Mouse (Mus musculus) midbrain, postnatal 0 days (tissue): ENCODE measurements around the gene Lama5. TPM values are rescaled to one million over a fixed set of nuclear protein-coding genes. Genes with fewer than 3 reads are reported as not detected.

ENCODE experiments used
- ATAC-seq: fragments of 200-750 bp; cut with Nextera tagmentation; 2 replicates; pipeline ENCODE4 v1.8.0; 2017; ENCODE audit warnings: moderate number of reproducible peaks, mild to moderate bottlenecking, moderate TSS enrichment, moderate library complexity; ENCODE audit not compliant: low FRiP score
- DNase-seq: peaks from one replicate; pipeline ENCODE4 v3.0.0-alpha.2; 2015; ENCODE audit warnings: low spot score
- H3K27ac ChIP-seq: fragments of 300-500 bp; sonication (generic); 2 replicates; pipeline ENCODE4 v1.5.1; 2014; ENCODE audit warnings: low read depth, mild to moderate bottlenecking, low read length, mixed read lengths
- H3K27me3 ChIP-seq: fragments of 300-500 bp; sonication (generic); 2 replicates; pipeline ENCODE4 v1.6.1; 2014; ENCODE audit warnings: low read length, control low read depth, mixed read lengths; ENCODE audit not compliant: insufficient read depth
- H3K36me3 ChIP-seq: fragments of 300-500 bp; sonication (generic); 2 replicates; pipeline ENCODE4 v1.6.1; 2014; ENCODE audit warnings: low read length, control low read depth, mixed read lengths; ENCODE audit not compliant: insufficient read depth
- H3K4me1 ChIP-seq: fragments of 300-500 bp; sonication (generic); 2 replicates; pipeline ENCODE4 v1.6.1; 2014; ENCODE audit warnings: mild to moderate bottlenecking, control low read depth, antibody characterized with exemption, low read length, mixed read lengths; ENCODE audit not compliant: insufficient read depth
- H3K4me2 ChIP-seq: fragments of 300-500 bp; sonication (generic); 2 replicates; pipeline ENCODE4 v1.6.1; 2014; ENCODE audit warnings: low read depth, mild to moderate bottlenecking, low read length, mixed read lengths; ENCODE audit not compliant: poor library complexity, severe bottlenecking
- H3K4me3 ChIP-seq: fragments of 300-500 bp; sonication (generic); 2 replicates; pipeline ENCODE4 v1.5.1; 2014; ENCODE audit warnings: low read depth, mild to moderate bottlenecking, low read length, moderate library complexity
- H3K9ac ChIP-seq: fragments of 300-500 bp; sonication (generic); replicated peaks from 2 replicates; pipeline ENCODE4 v1.6.1; 2014; ENCODE audit warnings: mild to moderate bottlenecking, low read length, moderate library complexity, mixed read lengths; ENCODE audit not compliant: poor library complexity, severe bottlenecking
- H3K9me3 ChIP-seq: fragments of 300-500 bp; sonication (generic); 2 replicates; pipeline ENCODE4 v1.6.1; 2016; ENCODE audit warnings: low read length, control low read depth
- CTCF ChIP-seq: IDR thresholded peaks from 2 replicates; pipeline ENCODE4 v1.5.1; 2016; ENCODE audit warnings: antibody characterized with exemption, mild to moderate bottlenecking
- WGBS: fragments of 180-500 bp; shearing (Covaris S2); extraction: QIAGEN DNeasy Blood & Tissue Kit; methylation state at CpG from one replicate; pipeline ENCODE4 v1.1.7; 2014; 5-methylcytosine and 5-hydroxymethylcytosine counted together
- polyA plus RNA-seq: library from polyadenylated mRNA; unstranded; fragments of >200 nt; fragmentation: Nextera tagmentation; extraction: Ambion mirVana; gene quantifications from 2 replicates; pipeline ENCODE4 v1.2.1, GENCODE M21; 2015
- total RNA-seq: library from RNA; depleted of rRNA; stranded (reverse); fragments of >200 nt; gene quantifications from 2 replicates; pipeline ENCODE4 v1.2.3, GENCODE M21; 2014

Lama5 gene
- total and polyA plus RNA-seq, 2 experiments from 2014 or later: 1.8 to 8.9 TPM

DNA sequence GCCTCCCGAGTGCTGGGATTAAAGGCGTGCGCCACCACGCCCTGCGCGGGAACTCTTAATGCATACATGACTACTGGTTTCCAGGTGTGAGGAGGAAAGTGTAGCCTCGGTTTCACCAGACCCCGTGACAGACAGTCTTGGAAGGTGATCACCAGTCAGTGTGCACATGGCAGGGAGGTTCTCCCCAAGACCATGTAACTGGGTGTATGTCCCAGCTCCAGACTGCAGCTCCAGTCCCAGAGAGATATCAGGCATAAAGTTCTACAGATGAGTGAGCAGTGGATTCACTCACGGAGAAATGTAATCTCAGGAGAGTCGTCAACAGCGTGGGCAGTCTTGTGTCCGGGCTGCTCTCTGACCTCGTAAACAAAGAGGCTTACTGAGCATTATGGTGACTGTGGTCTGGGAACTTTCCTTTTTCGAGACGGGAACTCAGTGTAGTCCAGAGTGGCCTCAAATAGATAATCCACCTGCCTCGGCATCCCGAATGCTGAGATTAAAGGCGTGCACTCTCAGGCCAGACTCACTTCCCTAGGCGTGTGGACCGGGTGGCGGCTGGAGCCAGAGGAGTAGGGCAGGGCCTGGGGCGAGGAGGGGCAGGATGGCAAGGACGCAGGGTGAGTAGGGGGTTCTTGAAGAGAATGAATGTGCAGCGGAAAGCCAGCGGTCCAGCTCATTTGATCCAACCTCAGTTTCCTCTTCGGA is 30.8 kb upstream of the Lama5 start:
- Histone ChIP-seq H3K9me3 (no peaks in the 10 kb centered on the region), H3K27me3 (no peaks in the 10 kb centered on the region), H3K4me2 (peak overlapping the region; percentile 87), H3K9ac (peak overlapping the region; percentile 86), H3K27ac (peak overlapping the region; percentile 93), H3K4me1 (0 out of 2 replicates have a peak, but pooled peaks cover 4% of the 10 kb centered on the region), H3K4me3 (peak overlapping the region; percentile 74), H3K36me3 (peaks cover 12% of the 10 kb centered on the region)
- 24% methylated on average over 26 of the region's 26 CpGs for WGBS
- ATAC-seq: peak; percentile 64
- TF ChIP-seq CTCF: no peak
- peak; percentile 8 for DNase-seq

DNA sequence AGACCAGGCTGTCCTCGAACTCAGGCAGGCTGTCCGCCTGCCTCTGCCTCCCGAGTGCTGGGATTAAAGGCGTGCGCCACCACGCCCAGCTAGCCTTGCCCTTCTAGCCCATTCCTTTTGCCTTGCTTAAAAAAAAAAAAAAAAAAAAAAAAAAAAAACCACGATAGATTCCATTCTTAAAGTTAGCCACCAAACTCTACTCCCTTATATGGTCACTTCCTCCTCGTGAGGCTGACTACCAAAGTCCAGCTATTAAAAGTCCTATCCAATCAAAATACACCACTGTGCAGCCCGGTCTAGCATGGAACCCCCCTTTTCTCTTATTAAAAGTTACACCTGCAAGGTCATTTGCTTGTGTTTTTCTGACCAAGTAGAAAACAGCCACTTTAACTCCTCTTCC is 30.0 kb upstream of the Lama5 start:
- Histone ChIP-seq H3K4me2 (no peak overlapping the region), H3K4me1 (0 out of 2 replicates have a peak, but pooled peaks cover 4% of the 10 kb centered on the region), H3K27ac (no peak overlapping the region), H3K9ac (no peak overlapping the region), H3K36me3 (peaks cover 6% of the 10 kb centered on the region; the same call in 1 of the 2 replicates), H3K27me3 (no peaks in the 10 kb centered on the region), H3K4me3 (no peak overlapping the region), H3K9me3 (no peaks in the 10 kb centered on the region)
- 90% methylated on average over 9 of the region's 9 CpGs for WGBS
- DNase-seq (no peak), ATAC-seq (no peak)
- no peak for TF ChIP-seq CTCF

DNA sequence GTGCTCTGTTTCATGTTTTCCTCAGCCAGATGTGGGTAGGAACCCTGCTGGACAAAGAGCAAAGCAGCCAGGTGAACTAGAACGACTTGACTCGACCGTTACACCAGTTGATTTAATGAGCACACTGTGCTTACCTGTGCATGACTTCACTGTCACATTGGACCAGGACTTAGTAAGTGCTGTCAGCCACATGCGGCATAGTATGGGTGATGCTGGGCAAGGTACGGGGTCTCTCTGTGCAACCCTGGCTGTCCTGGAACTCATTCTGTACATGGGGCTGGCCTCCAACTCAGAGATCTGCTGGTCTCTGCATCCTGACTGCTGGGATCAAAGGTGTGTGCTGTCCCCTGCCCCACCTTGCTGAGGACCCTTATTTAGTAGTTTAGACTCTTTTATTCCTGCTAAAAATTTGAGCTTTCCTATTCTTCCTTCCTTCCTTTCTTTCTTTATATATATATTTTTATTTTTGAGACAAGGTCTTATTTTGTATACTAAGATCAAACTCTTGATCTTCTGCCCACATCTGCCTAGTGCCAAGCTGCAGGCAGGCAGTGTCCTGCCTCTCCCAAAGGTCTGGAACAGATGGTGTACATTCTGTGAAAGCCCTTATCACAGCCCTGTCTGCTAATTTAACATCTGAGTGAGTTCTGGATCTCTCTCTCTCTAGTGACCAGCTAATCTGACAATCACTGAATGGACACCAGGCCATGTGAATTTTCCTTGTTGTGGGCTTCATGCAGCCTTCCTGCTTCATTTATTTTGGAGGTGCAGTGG is 29.0 kb upstream of the Lama5 start:
- Histone ChIP-seq H3K4me1 (0 out of 2 replicates have a peak, but pooled peaks cover 4% of the 10 kb centered on the region), H3K9me3 (no peaks in the 10 kb centered on the region)
- TF ChIP-seq CTCF: no peak

DNA sequence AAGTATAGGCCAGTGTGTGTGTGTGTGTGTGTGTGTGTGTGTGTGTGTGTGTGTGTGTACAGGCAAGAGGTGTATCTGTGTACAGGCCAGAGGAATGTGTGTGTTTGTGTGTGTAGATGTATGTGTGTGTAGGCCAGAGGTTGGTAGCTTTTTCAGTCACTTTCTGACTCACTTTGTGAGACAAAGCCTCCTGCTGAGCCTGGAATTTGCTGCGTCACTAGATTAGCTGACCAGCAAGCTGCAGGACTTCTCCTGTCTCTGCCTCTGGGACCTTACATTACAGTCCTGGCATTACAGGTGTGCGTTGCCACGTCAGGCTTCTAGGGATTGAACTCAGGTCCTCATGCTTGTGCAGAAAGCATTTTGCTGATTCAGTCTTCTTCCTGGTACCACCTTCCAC is 26.2 kb upstream of the Lama5 start:
- H3K9ac ChIP-seq: no peak overlapping the region
- no peaks in the 10 kb centered on the region for H3K36me3 ChIP-seq
- TF ChIP-seq CTCF: no peak
- no peaks in the 10 kb centered on the region for H3K9me3 ChIP-seq
- no peak overlapping the region for H3K4me2 ChIP-seq
- H3K4me1 ChIP-seq: 0 out of 2 replicates have a peak, but pooled peaks cover 4% of the 10 kb centered on the region
- no peak overlapping the region for H3K4me3 ChIP-seq
- ATAC-seq (peak; percentile 18; the same call in 1 of the 2 replicates), DNase-seq (no peak)
- H3K27me3 ChIP-seq: no peaks in the 10 kb centered on the region
- H3K27ac ChIP-seq: no peak overlapping the region
- 48% methylated on average over 3 of the region's 3 CpGs for WGBS

More for the DNA sequence above, 29.0 kb upstream of the Lama5 start:
- no peak for DNase-seq
- Histone ChIP-seq H3K36me3 (no peaks in the 10 kb centered on the region; the same call in 1 of the 2 replicates), H3K9ac (no peak overlapping the region), H3K27ac (no peak overlapping the region), H3K27me3 (no peaks in the 10 kb centered on the region), H3K4me3 (no peak overlapping the region), H3K4me2 (no peak overlapping the region)
- ATAC-seq: no peak
- 93% methylated on average over 5 of the region's 5 CpGs for WGBS

DNA sequence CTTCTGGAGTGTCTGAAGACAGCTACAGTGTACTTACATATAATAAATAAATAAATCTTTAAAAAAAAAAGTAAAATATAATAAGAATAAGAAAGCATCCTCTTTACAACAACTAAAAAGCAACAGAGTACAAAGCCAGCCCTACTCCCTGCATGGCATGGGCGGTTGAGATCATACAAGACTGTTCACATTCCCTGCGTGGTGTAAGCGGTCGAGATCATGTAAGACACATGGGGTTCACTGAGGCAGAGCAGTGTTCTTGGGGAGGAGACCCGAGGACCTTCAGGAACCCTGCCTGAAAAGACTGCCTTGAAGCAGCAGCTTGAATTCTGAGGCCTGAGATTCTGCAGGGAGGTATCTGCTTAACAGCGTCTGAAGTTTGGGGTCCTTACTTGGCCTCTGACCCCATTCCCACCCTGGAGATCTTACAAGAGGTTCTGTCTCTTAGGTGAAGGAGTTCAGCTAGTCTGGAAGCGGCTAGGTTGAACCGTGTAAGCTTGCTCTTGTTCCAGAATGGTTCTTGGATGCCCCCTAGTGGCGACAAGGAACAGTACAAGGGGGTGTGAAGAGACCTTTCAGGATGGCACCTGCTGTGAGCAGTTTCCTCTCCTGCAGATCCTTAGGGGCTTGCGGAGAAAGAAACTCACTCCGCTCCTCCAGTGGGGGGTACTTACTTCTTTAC is 25.4 kb upstream of the Lama5 start:
- Histone ChIP-seq H3K36me3 (no peaks in the 10 kb centered on the region), H3K9ac (no peak overlapping the region), H3K27me3 (no peaks in the 10 kb centered on the region), H3K4me2 (no peak overlapping the region), H3K4me3 (no peak overlapping the region), H3K27ac (no peak overlapping the region), H3K4me1 (0 out of 2 replicates have a peak, but pooled peaks cover 4% of the 10 kb centered on the region), H3K9me3 (no peaks in the 10 kb centered on the region)
- WGBS: 25% methylated on average over 11 of the region's 11 CpGs
- ATAC-seq (peak; percentile 84), DNase-seq (peak; percentile 87)
- peak; percentile 99 for TF ChIP-seq CTCF
